Mouse (Mus musculus): ENCODE results near the gene Timm8b.
"Not testable (repeated sequence)": the region's sequence is repeated elsewhere in the genome, so short reads cannot be mapped to it uniquely, and the experiment has no call there.

The Timm8b gene

GRCm38 (mm10) chr9:50602055-50602845 is 1.5 kb upstream of the Timm8b start:
- DNase-seq (ENCODE audit: low read depth, low spot score) = no peak

GRCm38 (mm10) chr9:50603998-50604324 is 251 bp downstream of the Timm8b start:
- no peak for DNase-seq (ENCODE audit: low read depth, low spot score)

GRCm38 (mm10) chr9:50604338-50604737 is 628 bp downstream of the Timm8b start:
- no peak for DNase-seq (ENCODE audit: low read depth, low spot score)

- DNase-seq (ENCODE audit: low read depth, low spot score) = peak; percentile 62
Measured at GRCm38 (mm10) chr9:50612115-50612514, 8.4 kb downstream of the Timm8b start.

GRCm38 (mm10) chr9:50616161-50616560 is 12.5 kb downstream of the Timm8b start:
- DNase-seq (ENCODE audit: low read depth, low spot score) = no peak

- DNase-seq (ENCODE audit: low read depth, low spot score) = peak; percentile 96
Measured at GRCm38 (mm10) chr9:50616766-50617603, 13.3 kb downstream of the Timm8b start, which contains the start of the genes Pih1d2 and Nkapd1. Pih1d2 (plus strand) TSS chr9:50617321. Nkapd1 (minus strand) TSS chr9:50617464.

GRCm38 (mm10) chr9:50617794-50618330 is 14.2 kb downstream of the Timm8b start:
- DNase-seq (ENCODE audit: low read depth, low spot score) = no peak

- DNase-seq (ENCODE audit: low read depth, low spot score) = not testable (repeated sequence)
Measured at GRCm38 (mm10) chr9:50630903-50631302, 27.2 kb downstream of the Timm8b start.

- DNase-seq (ENCODE audit: low read depth, low spot score) = no peak
Measured at GRCm38 (mm10) chr9:50632016-50632688, 28.4 kb downstream of the Timm8b start.

GRCm38 (mm10) chr9:50633059-50633458 is 29.3 kb downstream of the Timm8b start:
- peak; percentile 18 for DNase-seq (ENCODE audit: low read depth, low spot score)

GRCm38 (mm10) chr9:50634270-50634669 is 30.6 kb downstream of the Timm8b start:
- no peak for DNase-seq (ENCODE audit: low read depth, low spot score)

GRCm38 (mm10) chr9:50646826-50647370 is 43.2 kb downstream of the Timm8b start:
- DNase-seq (ENCODE audit: low read depth, low spot score) = no peak

- no peak for DNase-seq (ENCODE audit: low read depth, low spot score)
Measured at GRCm38 (mm10) chr9:50650503-50650902, 46.8 kb downstream of the Timm8b start.

Measured in brain, adult 2 months (tissue).